Mouse (Mus musculus): ENCODE measurements around the gene Cyb561a3. TPM values are rescaled to one million over a fixed set of nuclear protein-coding genes. Genes with fewer than 3 reads are reported as not detected.

Gene Cyb561a3
- polyA plus RNA-seq, 1 experiment from 2014 or later = 24.1 TPM

DNA sequence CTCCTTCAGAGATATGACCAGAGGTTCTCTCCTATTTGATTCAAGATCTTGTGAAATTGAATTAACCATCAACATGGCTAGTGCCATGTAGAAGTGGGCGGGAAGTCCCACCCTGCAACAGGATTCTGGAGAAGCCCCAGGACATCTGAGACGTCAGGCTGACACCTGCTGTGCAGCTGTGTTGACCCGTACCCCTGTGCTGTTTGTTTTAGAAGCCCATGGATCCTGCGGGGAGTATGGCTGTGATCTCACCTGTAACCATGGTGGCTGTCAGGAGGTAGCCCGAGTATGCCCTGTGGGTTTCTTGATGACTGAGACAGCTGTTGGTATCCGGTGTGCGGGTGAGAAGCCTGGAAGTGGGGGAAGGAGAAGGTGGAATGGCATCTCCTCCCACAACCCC lies 60.9 kb downstream of the Cyb561a3 start:
- no peak overlapping the region for H3K9ac ChIP-seq
- 63% methylated on average over 7 of the region's 7 CpGs for WGBS
- ATAC-seq (replicated peaks) = no peak

DNA sequence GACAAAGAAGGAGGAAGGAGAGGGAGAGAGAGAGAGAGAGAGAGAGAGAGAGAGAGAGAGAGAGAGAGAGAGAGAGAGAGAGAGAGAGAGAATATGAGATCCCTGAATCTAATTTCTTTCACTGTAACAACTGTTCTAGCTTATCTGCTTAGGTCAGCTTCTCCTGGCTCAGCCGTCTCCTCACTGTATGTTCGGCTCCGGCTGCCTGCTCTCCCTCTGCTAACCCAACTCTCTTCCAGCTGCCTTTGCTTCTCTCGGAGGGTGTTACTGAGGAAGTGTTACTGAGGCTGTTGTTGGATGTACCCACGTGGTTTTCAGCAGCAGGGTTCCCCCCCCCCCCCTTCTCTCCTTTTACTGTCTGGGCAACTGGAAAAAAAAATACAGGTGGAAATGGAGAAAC lies 63.1 kb downstream of the Cyb561a3 start:
- peaks cover 5% of the 10 kb centered on the region for H3K4me1 ChIP-seq
- H3K4me3 ChIP-seq = no peak overlapping the region
- no peak for ATAC-seq (replicated peaks)
- no peak overlapping the region for H3K9ac ChIP-seq
- no peaks in the 10 kb centered on the region for H3K27me3 ChIP-seq (replicated peaks)
- no peak overlapping the region for H3K4me2 ChIP-seq
- H3K27ac ChIP-seq = no peak overlapping the region
- no peaks in the 10 kb centered on the region for H3K36me3 ChIP-seq (replicated peaks)
- no peaks in the 10 kb centered on the region for H3K9me3 ChIP-seq
- WGBS = 17% methylated on average over 5 of the region's 5 CpGs

More for the DNA sequence above, 60.9 kb downstream of the Cyb561a3 start:
- peaks cover 15% of the 10 kb centered on the region for H3K4me1 ChIP-seq
- H3K27me3 ChIP-seq (replicated peaks) = no peaks in the 10 kb centered on the region
- no peak overlapping the region for H3K4me3 ChIP-seq
- H3K27ac ChIP-seq = no peak overlapping the region
- no peaks in the 10 kb centered on the region for H3K9me3 ChIP-seq
- no peak overlapping the region for H3K4me2 ChIP-seq
- no peaks in the 10 kb centered on the region for H3K36me3 ChIP-seq (replicated peaks)

DNA sequence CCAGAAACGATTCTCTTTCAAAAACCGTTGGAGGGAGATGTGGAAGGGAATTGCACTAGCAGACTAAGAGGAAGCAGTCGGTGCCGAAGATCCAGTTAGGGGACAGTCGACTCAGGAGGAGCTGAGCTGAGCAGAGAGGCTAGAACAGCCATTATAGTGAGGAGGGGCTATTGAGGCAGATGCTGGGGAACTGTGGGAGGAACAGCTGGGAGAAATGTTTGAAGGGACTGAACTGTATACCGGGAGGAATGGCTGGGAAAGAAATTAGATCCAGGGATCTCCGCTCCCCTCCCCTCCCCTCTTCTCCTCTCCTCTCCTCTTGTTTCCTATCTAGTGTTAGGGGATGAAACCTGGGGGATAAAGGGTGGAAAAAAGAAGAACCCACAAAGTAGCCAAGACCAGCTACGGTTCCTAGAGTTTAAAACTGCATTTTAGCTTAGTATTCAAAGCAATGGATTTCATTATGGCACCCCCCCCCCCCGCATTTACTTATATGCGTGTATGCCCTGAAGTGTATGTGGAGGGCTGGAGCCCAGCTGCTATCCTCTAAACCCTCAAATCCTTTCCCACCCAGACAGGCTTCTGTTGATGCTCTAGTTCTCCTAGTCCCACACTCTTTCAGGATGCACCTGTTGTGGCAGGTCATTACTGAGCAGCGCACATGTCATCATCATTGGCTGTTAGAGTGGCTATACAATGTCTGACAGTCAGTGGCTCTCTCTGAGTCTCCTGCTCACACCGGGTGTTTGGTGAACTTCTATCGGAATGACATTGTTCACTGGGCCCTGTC lies 63.8 kb downstream of the Cyb561a3 start:
- Histone ChIP-seq H3K4me1 (no peaks in the 10 kb centered on the region), H3K27ac (no peak overlapping the region), H3K9ac (no peak overlapping the region), H3K27me3 (replicated peaks) (no peaks in the 10 kb centered on the region), H3K9me3 (no peaks in the 10 kb centered on the region), H3K36me3 (replicated peaks) (no peaks in the 10 kb centered on the region), H3K4me2 (no peak overlapping the region), H3K4me3 (no peak overlapping the region)
- no peak for ATAC-seq (replicated peaks)
- 54% methylated on average over 13 of the region's 13 CpGs for WGBS

Other genes with a start within 250 kb of the Cyb561a3 start
- 19.6 and 21.0 TPM in 2 replicates for gene Syt7, start 188.1 kb upstream of the Cyb561a3 start, polyA plus RNA-seq (2015; fragmentation: Nextera tagmentation; extraction: Ambion mirVana)
- gene Lrrc10b, start 119.7 kb upstream of the Cyb561a3 start, polyA plus RNA-seq (2015; fragmentation: Nextera tagmentation; extraction: Ambion mirVana) = 1.7 and 2.4 TPM in 2 replicates
- 2.4 and 3.7 TPM in 2 replicates for gene Ppp1r32, start 94.2 kb upstream of the Cyb561a3 start, polyA plus RNA-seq (2015; fragmentation: Nextera tagmentation; extraction: Ambion mirVana)
- gene Cpsf7, start 51.9 kb upstream of the Cyb561a3 start, polyA plus RNA-seq (2015; fragmentation: Nextera tagmentation; extraction: Ambion mirVana) = 53.4 and 58.9 TPM in 2 replicates
- 61.0 and 64.5 TPM in 2 replicates for gene Sdhaf2, start 51.0 kb upstream of the Cyb561a3 start, polyA plus RNA-seq (2015; fragmentation: Nextera tagmentation; extraction: Ambion mirVana)
- 50.1 and 51.1 TPM in 2 replicates for gene Tmem216, start 20.9 kb upstream of the Cyb561a3 start, polyA plus RNA-seq (2015; fragmentation: Nextera tagmentation; extraction: Ambion mirVana)
- 38.8 and 43.6 TPM in 2 replicates for gene Tmem138, start 190 bp downstream of the Cyb561a3 start, polyA plus RNA-seq (2015; fragmentation: Nextera tagmentation; extraction: Ambion mirVana)
- gene Ddb1, start 28.2 kb downstream of the Cyb561a3 start, polyA plus RNA-seq (2015; fragmentation: Nextera tagmentation; extraction: Ambion mirVana) = 252 and 255 TPM in 2 replicates
- 26.0 and 29.6 TPM in 2 replicates for gene Tkfc, start 28.5 kb downstream of the Cyb561a3 start, polyA plus RNA-seq (2015; fragmentation: Nextera tagmentation; extraction: Ambion mirVana)
- 1.0 and 1.6 TPM in 2 replicates for gene Vwce, start 57.0 kb downstream of the Cyb561a3 start, polyA plus RNA-seq (2015; fragmentation: Nextera tagmentation; extraction: Ambion mirVana)
- gene Pga5, start 100.9 kb downstream of the Cyb561a3 start, polyA plus RNA-seq (2015; fragmentation: Nextera tagmentation; extraction: Ambion mirVana) = not detected in 2 replicates
- gene Vps37c, start 111.6 kb downstream of the Cyb561a3 start, polyA plus RNA-seq (2015; fragmentation: Nextera tagmentation; extraction: Ambion mirVana) = 31.8 TPM in 2 replicates
- 0.52 and 0.86 TPM in 2 replicates for gene Cd5, start 161.8 kb downstream of the Cyb561a3 start, polyA plus RNA-seq (2015; fragmentation: Nextera tagmentation; extraction: Ambion mirVana)

Measured in midbrain, embryonic 15.5 days (tissue).